Mouse (Mus musculus): ENCODE data around the gene 1700018G05Rik. TPM values are rescaled to one million over a fixed set of nuclear protein-coding genes. Genes with fewer than 3 reads are reported as not detected.
A peak's percentile ranks its signal among the peaks of the same experiment; 100 is the strongest.
"Not testable (repeated sequence)": the region's sequence is repeated elsewhere in the genome, so short reads cannot be mapped to it uniquely, and the experiment has no call there.

1700018G05Rik gene
- total RNA-seq (2021), result 1 to 10 TPM in 1 of 2 experiments, not detected in 1; 9.2 TPM
- long read RNA-seq, experiment 1, partial matches to known transcripts, result 0 of 1 reads
- long read RNA-seq, experiment 1, other reads (novel, unspliced or antisense), result 0 of 1 reads
- long read RNA-seq, experiment 2, partial matches to known transcripts, result 0 of 1 reads
- long read RNA-seq, experiment 2, other reads (novel, unspliced or antisense), result 0 of 1 reads

DNA sequence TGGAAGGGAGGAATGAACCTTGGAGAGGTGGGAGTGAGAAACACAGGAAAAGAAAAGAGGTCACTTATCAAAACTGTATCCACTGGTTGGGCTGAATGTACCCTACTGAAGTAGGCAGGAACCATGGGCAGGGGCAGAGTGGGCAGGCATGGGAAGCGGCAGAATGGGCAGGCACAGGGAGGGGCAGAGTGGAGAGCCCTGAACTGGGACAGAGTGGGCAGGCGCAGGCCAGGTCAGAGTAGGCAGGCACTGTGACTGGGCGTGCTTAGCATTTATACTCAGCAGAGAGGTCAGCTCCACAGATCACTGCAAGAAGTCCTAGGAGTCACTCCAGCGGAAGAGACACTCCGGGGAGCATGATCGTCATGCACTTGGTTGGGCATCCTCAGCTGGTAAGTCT, at the start of gene 1700018G05Rik:
Gene 1700018G05Rik, plus strand, starts transcription at position 301 of the 400 bp plus-strand sequence.
- DNase-seq (ENCODE audit: low spot score in 2 of 2), result not testable (repeated sequence)

- not testable (repeated sequence) for DNase-seq (ENCODE audit: low spot score in 2 of 2)
These were observed 19.6 kb upstream of the 1700018G05Rik start, which contains the start of the genes Dmrtc1a and 1700011M02Rik for GRCm38 (mm10) chrX:102908587-102908986. Gene Dmrtc1a, minus strand, starts transcription at chrX:102908687. Gene 1700011M02Rik, plus strand, starts transcription at chrX:102908905.

DNA sequence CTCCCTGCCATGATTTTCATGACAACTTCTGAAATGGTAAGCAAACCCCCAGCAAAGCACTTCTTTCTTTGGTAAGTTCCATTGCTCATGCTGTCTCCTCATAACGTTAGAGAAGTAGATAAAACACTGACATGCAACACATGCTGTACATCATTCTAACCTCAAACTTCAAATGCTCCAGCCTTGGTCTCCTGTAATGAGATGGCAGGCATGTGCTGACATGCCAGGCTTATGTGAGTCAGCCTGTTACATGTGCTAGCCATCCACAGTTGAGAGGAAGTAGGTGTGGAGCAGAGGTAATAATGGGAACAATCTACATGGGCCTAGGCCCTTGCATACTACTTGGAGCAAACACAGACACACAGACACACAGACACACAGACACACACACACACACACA, 13.3 kb upstream of the 1700018G05Rik start:
- not testable (repeated sequence) for DNase-seq (ENCODE audit: low spot score in 2 of 2)

DNA sequence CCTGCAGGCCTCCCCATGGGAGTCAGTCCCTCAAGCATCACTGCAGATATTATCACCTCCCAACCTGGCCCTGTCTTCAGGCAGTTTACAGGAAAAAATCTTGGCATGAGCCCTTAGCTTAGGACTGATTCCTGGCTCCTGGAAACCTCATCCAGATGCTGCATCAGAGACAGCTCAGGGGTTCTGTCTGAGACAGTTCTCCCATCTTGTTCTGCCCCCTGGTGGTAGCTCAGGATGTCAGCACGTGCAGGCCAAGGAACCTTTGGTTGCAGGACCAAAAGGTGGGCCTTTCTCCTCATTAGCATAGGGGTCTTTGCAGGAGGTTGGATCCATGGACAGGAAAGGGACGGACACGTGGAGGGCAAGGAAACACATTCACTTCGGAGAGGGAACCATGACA, 1.5 kb upstream of the 1700018G05Rik start:
- DNase-seq (ENCODE audit: low spot score in 2 of 2), result not testable (repeated sequence)

DNA sequence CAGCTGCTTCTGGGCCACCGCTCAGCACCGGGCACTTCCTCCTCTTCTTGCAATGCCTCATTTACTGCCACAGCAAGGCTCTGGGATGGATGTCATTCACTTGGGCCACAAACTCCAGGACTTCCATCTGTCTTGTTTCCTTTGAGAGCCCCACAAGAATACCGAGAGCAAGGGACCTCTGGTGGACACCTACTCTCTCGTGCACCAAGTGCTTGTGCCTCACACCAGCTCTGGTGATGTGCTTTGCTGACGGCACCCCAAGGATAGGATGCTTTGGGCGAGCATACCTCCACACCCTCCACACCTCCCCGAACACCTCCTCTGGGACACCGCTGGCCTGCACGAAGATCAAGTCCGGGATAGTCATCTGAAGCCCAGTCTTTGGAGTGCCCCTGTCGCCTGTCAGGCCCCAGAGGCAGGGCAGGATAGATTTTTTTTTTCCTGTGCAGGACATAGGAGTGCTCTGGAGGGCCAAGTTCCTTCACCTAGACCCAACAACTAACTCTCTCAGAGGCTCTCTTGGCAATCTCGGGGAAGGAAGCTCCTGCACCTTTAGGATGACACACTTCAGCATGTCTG, 4.9 kb downstream of the 1700018G05Rik start:
- DNase-seq (ENCODE audit: low spot score in 2 of 2), result no peak

GRCm38 (mm10) chrX:102933571-102934394, 5.6 kb downstream of the 1700018G05Rik start:
- DNase-seq (ENCODE audit: low spot score in 2 of 2), result peak; percentile 30 to 43

DNA sequence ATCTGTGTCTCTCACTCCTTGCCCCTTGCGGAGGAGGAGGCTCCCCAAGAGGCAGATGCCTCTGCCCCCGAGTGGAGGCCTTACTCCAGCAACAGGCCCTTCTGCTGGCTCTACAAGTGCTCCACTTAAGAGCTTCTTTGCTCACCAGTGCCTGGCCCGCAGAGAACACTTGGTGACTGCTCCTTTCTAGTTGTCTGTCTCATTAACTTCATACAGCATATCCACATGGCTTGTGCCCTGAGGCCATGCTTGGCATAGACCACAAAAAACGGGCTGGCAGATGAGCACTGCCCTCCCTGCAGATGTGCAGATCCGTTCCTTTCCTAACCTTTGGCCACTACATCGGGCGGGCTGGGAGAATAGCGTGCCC, 6.2 kb downstream of the 1700018G05Rik start:
- no peak for DNase-seq (ENCODE audit: low spot score in 2 of 2)

DNA sequence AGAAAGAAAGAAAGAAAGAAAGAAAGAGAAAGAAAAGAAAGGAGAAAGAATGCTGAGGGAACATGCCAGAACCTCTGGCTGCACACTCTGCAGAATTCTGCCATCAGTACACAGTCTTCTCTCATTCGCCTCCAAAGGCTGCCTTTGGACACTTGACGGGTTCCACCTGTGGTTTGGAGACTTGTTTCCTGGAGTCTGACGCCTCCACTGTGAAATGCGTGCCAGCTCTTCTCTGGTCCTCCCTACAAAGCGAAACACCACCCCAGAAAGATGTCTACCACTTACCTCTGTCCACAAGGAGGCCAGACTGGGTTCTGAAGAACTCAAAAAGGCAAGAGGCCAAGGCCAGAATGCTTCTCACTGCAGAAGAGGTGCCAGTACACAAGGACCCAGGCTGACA, 8.6 kb downstream of the 1700018G05Rik start:
- no peak for DNase-seq (ENCODE audit: low spot score in 2 of 2)

GRCm38 (mm10) chrX:102950136-102950535, 22.0 kb downstream of the 1700018G05Rik start:
- DNase-seq (ENCODE audit: low spot score in 2 of 2), result not testable (repeated sequence)

- DNase-seq (ENCODE audit: low spot score in 2 of 2), result no peak
These were observed 30.7 kb downstream of the 1700018G05Rik start for GRCm38 (mm10) chrX:102958917-102959316.

DNA sequence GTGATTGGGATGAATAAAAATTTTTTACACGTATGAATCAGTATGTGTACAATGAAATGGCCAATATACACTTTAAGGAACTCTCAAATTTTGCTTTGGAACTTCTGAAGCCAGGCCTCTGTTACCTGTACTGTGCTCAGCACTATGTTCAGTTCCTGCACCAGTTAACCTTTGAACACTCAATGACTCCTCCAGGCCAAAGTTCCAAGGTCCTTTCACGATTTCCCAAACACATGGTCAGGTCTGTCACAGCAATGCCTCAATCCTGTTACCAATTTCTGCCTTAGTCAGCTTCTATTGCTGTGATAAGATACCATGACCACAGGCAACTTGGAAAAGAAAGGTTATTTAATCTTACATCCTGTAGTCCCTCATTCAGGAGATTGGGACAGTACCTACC, 32.4 kb downstream of the 1700018G05Rik start:
- no peak for DNase-seq (ENCODE audit: low spot score in 2 of 2)

Other genes with a start within 250 kb of the 1700018G05Rik start
- 1 to 10 TPM in 1 of 2 experiments, not detected in 1; 5.8 TPM for gene Gm3880, start 241.4 kb upstream of the 1700018G05Rik start, total RNA-seq (2021)
- gene Gm9112, start 220.7 kb upstream of the 1700018G05Rik start, total RNA-seq (2021), result not detected
- not detected for gene Dmrtc1b, start 220.5 kb upstream of the 1700018G05Rik start, total RNA-seq (2021)
- not detected for gene Dmrtc1c1, start 125.4 kb upstream of the 1700018G05Rik start, total RNA-seq (2021)
- gene Dmrtc1c2, start 73.8 kb upstream of the 1700018G05Rik start, total RNA-seq (2021), result not detected
- not detected for gene 1700031F05Rik, start 60.4 kb upstream of the 1700018G05Rik start, total RNA-seq (2021)
- 1 to 10 TPM in 1 of 2 experiments, under 1 TPM in 1; 0.50 to 4.5 TPM for gene Dmrtc1a, start 19.7 kb upstream of the 1700018G05Rik start, total RNA-seq (2021)
- not detected for gene 1700011M02Rik, start 19.5 kb upstream of the 1700018G05Rik start, total RNA-seq (2021)

Data from adrenal gland, adult 18-20 months (tissue).